Mouse (Mus musculus): ENCODE data around the gene Sp7. TPM values are rescaled to one million over a fixed set of nuclear protein-coding genes. Genes with fewer than 3 reads are reported as not detected.

The Sp7 gene
- polyA plus RNA-seq, 1 experiment, result not detected

- Histone ChIP-seq H3K36me3 (ENCODE audit: control insufficient read depth, insufficient read depth, low read length) (peaks cover 20% of the 10 kb centered on the region), H3K4me1 (ENCODE audit: control insufficient read depth, insufficient read depth, insufficient read length) (peaks cover 11% of the 10 kb centered on the region), H3K4me3 (ENCODE audit: extremely low read depth, insufficient read depth, insufficient read length) (peak overlapping the region; percentile 57; the same call in 1 of the 2 replicates), H3K27me3 (ENCODE audit: control insufficient read depth, insufficient read depth, low read length) (no peaks in the 10 kb centered on the region), H3K27ac (ENCODE audit: insufficient read depth, low read length) (no peak overlapping the region)
- TF ChIP-seq POLR2A (IDR thresholded peaks at IDR 0.05; ENCODE audit: low read depth, low read length), result no peak
- no peak for TF ChIP-seq CTCF (IDR thresholded peaks at IDR 0.05; ENCODE audit: extremely low read depth, insufficient read depth, insufficient read length, insufficient replicate concordance)
- no peak for DNase-seq (ENCODE audit: low read depth in 1 of 2, low spot score in 2 of 2)
- under 1% methylated on average over 3 of the region's 3 CpGs for WGBS
Observed at GRCm38 (mm10) chr15:102406912-102407580, 40.1 kb upstream of the Sp7 start.

DNA sequence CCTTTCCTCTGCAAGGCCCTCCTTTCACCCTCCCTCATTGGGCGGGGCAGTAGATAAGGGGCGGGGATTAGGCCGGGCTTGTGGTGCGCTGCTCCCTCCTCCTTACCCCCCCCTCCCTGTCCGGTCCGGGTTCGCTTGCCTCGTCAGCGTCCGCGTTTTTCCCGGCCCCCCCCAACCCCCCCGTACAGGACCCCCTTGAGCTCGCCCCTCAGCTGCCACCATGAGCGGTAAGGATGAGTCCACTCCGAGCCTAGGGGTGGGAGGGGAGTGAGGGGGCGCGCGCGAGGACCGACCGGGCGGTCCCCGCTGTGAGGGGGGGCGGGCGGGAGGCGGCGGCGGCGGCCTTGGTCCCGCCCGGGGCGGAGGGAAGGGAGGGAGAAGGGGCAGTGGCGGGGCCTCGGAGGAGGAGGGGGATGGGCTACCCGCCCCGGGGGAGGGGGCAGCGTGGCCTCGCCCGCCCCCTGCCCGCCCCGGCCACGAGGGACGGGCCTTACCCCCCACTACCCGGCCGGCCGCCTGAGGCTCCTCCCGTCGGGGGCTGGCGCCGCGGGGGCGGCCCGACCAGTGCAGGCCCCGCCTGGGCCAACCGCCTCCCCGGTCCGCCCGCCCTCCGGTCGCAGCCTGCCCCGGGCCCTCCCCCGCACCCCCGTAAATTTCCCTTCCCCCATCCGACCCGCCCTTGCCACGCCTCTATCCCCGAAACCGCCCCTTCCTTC is 39.4 kb upstream of the Sp7 start:
- H3K27ac ChIP-seq (ENCODE audit: insufficient read depth, low read length), result no peak overlapping the region
- peak; percentile 50 to 80 for DNase-seq (ENCODE audit: low read depth in 1 of 2, low spot score in 2 of 2)
- peaks cover 11% of the 10 kb centered on the region for H3K4me1 ChIP-seq (ENCODE audit: control insufficient read depth, insufficient read depth, insufficient read length)
- TF ChIP-seq CTCF (IDR thresholded peaks at IDR 0.05; ENCODE audit: extremely low read depth, insufficient read depth, insufficient read length, insufficient replicate concordance), result no peak
- TF ChIP-seq POLR2A (IDR thresholded peaks at IDR 0.05; ENCODE audit: low read depth, low read length), result no peak
- H3K36me3 ChIP-seq (ENCODE audit: control insufficient read depth, insufficient read depth, low read length), result peaks cover 20% of the 10 kb centered on the region
- H3K4me3 ChIP-seq (ENCODE audit: extremely low read depth, insufficient read depth, insufficient read length), result peak overlapping the region; percentile 57
- H3K27me3 ChIP-seq (ENCODE audit: control insufficient read depth, insufficient read depth, low read length), result no peaks in the 10 kb centered on the region
- 2% methylated on average over 18 of the region's 69 CpGs for WGBS

DNA sequence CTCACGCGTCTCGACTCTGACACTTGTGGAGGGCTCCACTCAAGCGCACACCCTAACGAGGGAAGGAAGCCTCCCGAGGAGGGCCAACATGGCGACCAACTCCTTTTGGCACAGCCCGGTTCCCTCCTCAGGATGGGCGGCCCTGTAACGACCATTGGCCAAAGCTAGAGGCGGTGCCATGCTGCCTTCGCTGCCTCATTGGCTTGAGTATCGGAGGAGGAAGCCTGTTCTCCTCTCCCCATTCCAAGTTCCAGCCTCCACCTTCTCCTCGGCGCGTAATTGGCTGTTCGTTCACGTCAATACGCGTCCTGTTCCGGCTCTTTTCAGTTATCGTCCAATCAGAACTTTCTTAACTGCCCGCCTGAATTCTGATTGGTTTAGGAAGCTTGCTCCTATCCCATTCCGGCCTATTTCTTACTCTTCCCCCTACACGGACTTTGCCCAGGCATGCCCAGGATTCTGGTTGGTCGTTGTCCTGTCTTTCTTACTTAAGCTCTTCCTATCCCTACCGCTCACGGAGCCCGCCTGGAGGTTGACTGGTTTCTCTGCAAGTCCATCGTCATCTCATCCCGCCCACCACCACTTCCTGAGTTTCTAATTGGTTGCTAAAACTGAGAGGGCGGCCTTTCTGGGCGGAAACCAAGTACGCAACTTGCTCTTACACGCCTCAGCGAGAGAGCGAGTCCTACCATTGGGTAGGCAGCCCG is 38.7 kb upstream of the Sp7 start, which contains the start of gene Sp1:
TSS of gene Sp1 (plus strand) at position 655 of the 707 bp plus-strand sequence.
- H3K4me1 ChIP-seq (ENCODE audit: control insufficient read depth, insufficient read depth, insufficient read length), result peaks cover 12% of the 10 kb centered on the region
- under 1% methylated on average over 37 of the region's 38 CpGs for WGBS
- H3K27ac ChIP-seq (ENCODE audit: insufficient read depth, low read length), result peak within 1 kb of the TSS; percentile 97
- H3K36me3 ChIP-seq (ENCODE audit: control insufficient read depth, insufficient read depth, low read length), result peaks cover 20% of the 10 kb centered on the region
- TF ChIP-seq CTCF (IDR thresholded peaks at IDR 0.05; ENCODE audit: extremely low read depth, insufficient read depth, insufficient read length, insufficient replicate concordance) (no peak), POLR2A (IDR thresholded peaks at IDR 0.05; ENCODE audit: low read depth, low read length) (peak; percentile 99)
- peak; percentile 96 to 100 for DNase-seq (ENCODE audit: low read depth in 1 of 2, low spot score in 2 of 2)
- H3K27me3 ChIP-seq (ENCODE audit: control insufficient read depth, insufficient read depth, low read length), result no peaks in the 10 kb centered on the region
- H3K4me3 ChIP-seq (ENCODE audit: extremely low read depth, insufficient read depth, insufficient read length), result peak within 1 kb of the TSS; percentile 58

- H3K36me3 ChIP-seq (ENCODE audit: control insufficient read depth, insufficient read depth, low read length), result peaks cover 15% of the 10 kb centered on the region
- peak overlapping the region; percentile 58 for H3K4me3 ChIP-seq (ENCODE audit: extremely low read depth, insufficient read depth, insufficient read length)
- H3K27ac ChIP-seq (ENCODE audit: insufficient read depth, low read length), result peak overlapping the region; percentile 97
- H3K4me1 ChIP-seq (ENCODE audit: control insufficient read depth, insufficient read depth, insufficient read length), result peaks cover 15% of the 10 kb centered on the region; the same call in 1 of the 2 replicates
- TF ChIP-seq CTCF (IDR thresholded peaks at IDR 0.05; ENCODE audit: extremely low read depth, insufficient read depth, insufficient read length, insufficient replicate concordance) (no peak; the same call in 1 of the 2 replicates), POLR2A (IDR thresholded peaks at IDR 0.05; ENCODE audit: low read depth, low read length) (no peak)
- no peaks in the 10 kb centered on the region for H3K27me3 ChIP-seq (ENCODE audit: control insufficient read depth, insufficient read depth, low read length)
- 15% methylated on average over 34 of the region's 34 CpGs for WGBS
- DNase-seq (ENCODE audit: low read depth in 1 of 2, low spot score in 2 of 2), result no peak
Observed at GRCm38 (mm10) chr15:102404608-102405488, 37.9 kb upstream of the Sp7 start.

DNA sequence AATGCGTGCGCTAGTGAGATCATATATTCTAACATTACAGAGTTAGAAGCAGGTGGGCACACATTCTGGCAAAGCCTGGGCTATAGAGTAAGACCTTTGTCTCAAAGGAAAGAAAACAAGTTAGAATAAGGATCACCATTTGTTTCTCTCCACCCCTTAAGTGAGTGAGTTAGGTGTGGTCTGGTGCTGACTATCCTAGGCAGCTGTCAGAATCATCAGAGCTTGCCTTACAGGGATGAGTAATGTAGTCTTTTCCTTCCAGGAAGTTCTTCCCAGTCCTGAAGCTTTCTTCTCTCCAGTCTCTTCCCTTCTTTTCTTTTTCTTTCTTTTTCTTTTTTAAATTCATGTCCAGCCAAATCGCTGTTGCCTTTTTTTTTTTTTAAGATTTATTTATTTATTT is 35.2 kb upstream of the Sp7 start:
- Histone ChIP-seq H3K4me3 (ENCODE audit: extremely low read depth, insufficient read depth, insufficient read length) (no peak overlapping the region), H3K27me3 (ENCODE audit: control insufficient read depth, insufficient read depth, low read length) (no peaks in the 10 kb centered on the region), H3K4me1 (ENCODE audit: control insufficient read depth, insufficient read depth, insufficient read length) (peaks cover 8% of the 10 kb centered on the region; the same call in 1 of the 2 replicates), H3K27ac (ENCODE audit: insufficient read depth, low read length) (no peak overlapping the region), H3K36me3 (ENCODE audit: control insufficient read depth, insufficient read depth, low read length) (no peaks in the 10 kb centered on the region)
- TF ChIP-seq POLR2A (IDR thresholded peaks at IDR 0.05; ENCODE audit: low read depth, low read length), result no peak
- TF ChIP-seq CTCF (IDR thresholded peaks at IDR 0.05; ENCODE audit: extremely low read depth, insufficient read depth, insufficient read length, insufficient replicate concordance), result no peak
- whole genome bisulfite sequencing, result 97% methylated on average over 3 of the region's 3 CpGs
- no peak for DNase-seq (ENCODE audit: low read depth in 1 of 2, low spot score in 2 of 2)

DNA sequence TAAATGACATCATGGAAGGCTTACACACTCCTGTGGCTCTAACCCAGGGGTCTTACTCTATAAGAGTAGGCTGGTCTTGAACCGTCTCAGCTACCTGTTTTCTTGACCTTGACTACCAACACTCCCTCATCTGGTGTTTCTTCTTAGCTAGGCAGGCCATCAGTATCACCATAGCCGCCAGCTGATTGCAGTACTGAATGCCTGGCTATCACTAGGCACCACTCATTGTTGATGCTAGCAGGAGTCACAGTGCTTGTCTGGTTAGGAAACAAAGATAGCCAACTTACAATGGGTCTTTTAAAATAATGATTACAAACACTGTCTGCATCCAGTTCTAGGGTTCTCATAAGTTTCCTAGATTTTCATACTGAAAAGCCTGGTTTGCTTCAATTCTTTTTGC is 34.3 kb upstream of the Sp7 start:
- no peak overlapping the region for H3K4me3 ChIP-seq (ENCODE audit: extremely low read depth, insufficient read depth, insufficient read length)
- 94% methylated on average over 2 of the region's 2 CpGs for WGBS
- H3K27me3 ChIP-seq (ENCODE audit: control insufficient read depth, insufficient read depth, low read length), result no peaks in the 10 kb centered on the region
- no peaks in the 10 kb centered on the region for H3K36me3 ChIP-seq (ENCODE audit: control insufficient read depth, insufficient read depth, low read length)
- DNase-seq (ENCODE audit: low read depth in 1 of 2, low spot score in 2 of 2), result no peak
- H3K27ac ChIP-seq (ENCODE audit: insufficient read depth, low read length), result no peak overlapping the region
- H3K4me1 ChIP-seq (ENCODE audit: control insufficient read depth, insufficient read depth, insufficient read length), result peaks cover 8% of the 10 kb centered on the region; the same call in 1 of the 2 replicates
- no peak for TF ChIP-seq CTCF (IDR thresholded peaks at IDR 0.05; ENCODE audit: extremely low read depth, insufficient read depth, insufficient read length, insufficient replicate concordance)
- TF ChIP-seq POLR2A (IDR thresholded peaks at IDR 0.05; ENCODE audit: low read depth, low read length), result no peak
